ENCODE assay signal across 7 mouse cellular contexts in the genomic region with DNA sequence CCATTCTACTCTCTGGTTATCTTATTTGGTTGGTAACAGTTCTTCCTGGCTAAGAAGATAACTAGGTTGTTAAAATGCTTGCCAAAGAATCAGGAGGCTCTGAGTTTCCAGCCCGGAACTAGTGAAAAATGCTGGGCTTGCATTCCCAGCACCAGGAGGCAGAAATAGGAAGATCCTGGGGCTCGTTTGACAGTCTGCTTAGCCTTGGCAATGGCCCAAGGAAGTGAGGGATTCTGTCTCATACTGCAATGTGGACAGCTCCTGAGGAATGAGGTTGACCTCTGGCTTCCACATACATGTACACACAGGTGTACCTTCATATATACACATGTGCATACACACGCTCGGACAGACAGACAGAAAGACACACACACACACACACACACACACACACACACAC.
DNase-seq lines count a peak whose midpoint lies in the region; ATAC-seq and TF ChIP-seq lines count a peak whose summit lies in the region.

No protein-coding gene starts in this region.

- TF ChIP-seq CTCF in brain, embryonic 14.5 days (IDR thresholded peaks at IDR 0.05; ENCODE audit: borderline replicate concordance, extremely low read depth, insufficient read depth, insufficient read length): no peak

- DNase-seq in gastrocnemius, postnatal 14 days: peak; percentile 24
- no peak for DNase-seq in gastrocnemius, adult 8-10 months (ENCODE audit: low spot score in 2 of 2)
- DNase-seq in right cerebral cortex, postnatal 10 days (ENCODE audit: low spot score in 2 of 2): peak; percentile 28 to 32
- no peak for DNase-seq in right cerebral cortex, postnatal 25 days
- peak; percentile 48 for DNase-seq in brain, embryonic 14.5 days (ENCODE audit: low read depth)

- TF ChIP-seq POLR2A in brain, embryonic 14.5 days (IDR thresholded peaks at IDR 0.05; ENCODE audit: borderline replicate concordance, extremely low read depth, insufficient read depth, insufficient read length, poor library complexity, severe bottlenecking): no peak

- peak; percentile 30; the same call in 1 of the 2 replicates for ATAC-seq in megakaryocyte progenitor cell, adult 5-6 weeks (replicated peaks; ENCODE audit: poor library complexity)
- ATAC-seq in activated CD4-positive, CD25-positive, alpha-beta regulatory T cell, adult 4 months: no peak

- intact Hi-C loops in gastrocnemius, postnatal 14 days (cut with DNase I; ENCODE audit: low total_unique reads): no loop called here

Comparison
In these comparisons a context has a peak if more than half of its experiments do, and no peak if none do; other contexts are left out.
1. DNase-seq: peak in gastrocnemius, postnatal 14 days (single experiment), right cerebral cortex, postnatal 10 days (2 of 2) and brain, embryonic 14.5 days (single experiment); none in gastrocnemius, adult 8-10 months (0 of 2) and right cerebral cortex, postnatal 25 days (single experiment).